Mouse (Mus musculus): ENCODE data around the gene Creg2. TPM values are rescaled to one million over a fixed set of nuclear protein-coding genes. Genes with fewer than 3 reads are reported as not detected.

The Creg2 gene
- total and polyA plus RNA-seq, 2 experiments from 2014 or later: 6.9 to 13.1 TPM

GRCm38 (mm10) chr1:39618524-39618923 is 32.8 kb downstream of the Creg2 start:
- Histone ChIP-seq H3K4me1 (ENCODE audit: insufficient read depth) (no peaks in the 10 kb centered on the region), H3K9me3 (ENCODE audit: low read length) (no peaks in the 10 kb centered on the region), H3K27me3 (ENCODE audit: insufficient read depth, low read length) (no peaks in the 10 kb centered on the region), H3K27ac (ENCODE audit: low read depth, low read length) (no peak overlapping the region), H3K9ac (no peak overlapping the region), H3K4me3 (ENCODE audit: low read depth, low read length) (no peak overlapping the region), H3K36me3 (ENCODE audit: insufficient read depth) (no peaks in the 10 kb centered on the region), H3K4me2 (ENCODE audit: low read depth) (no peak overlapping the region)
- no peak for TF ChIP-seq CTCF (IDR thresholded peaks at IDR 0.05; ENCODE audit: low read depth)
- no peak for DNase-seq
- WGBS: 23% methylated on average over 8 of the region's 8 CpGs
- ATAC-seq: no peak

GRCm38 (mm10) chr1:39615526-39615925 is 35.7 kb downstream of the Creg2 start:
- Histone ChIP-seq H3K9ac (no peak overlapping the region), H3K4me2 (ENCODE audit: low read depth) (no peak overlapping the region), H3K27me3 (ENCODE audit: insufficient read depth, low read length) (no peaks in the 10 kb centered on the region), H3K36me3 (ENCODE audit: insufficient read depth) (no peaks in the 10 kb centered on the region), H3K4me3 (ENCODE audit: low read depth, low read length) (no peak overlapping the region), H3K9me3 (ENCODE audit: low read length) (no peaks in the 10 kb centered on the region), H3K27ac (ENCODE audit: low read depth, low read length) (no peak overlapping the region), H3K4me1 (ENCODE audit: insufficient read depth) (no peaks in the 10 kb centered on the region)
- 74% methylated on average over 6 of the region's 6 CpGs for WGBS
- no peak for DNase-seq
- TF ChIP-seq CTCF (IDR thresholded peaks at IDR 0.05; ENCODE audit: low read depth): no peak
- no peak for ATAC-seq

GRCm38 (mm10) chr1:39614462-39615279 is 36.6 kb downstream of the Creg2 start:
- Histone ChIP-seq H3K9ac (no peak overlapping the region), H3K27me3 (ENCODE audit: insufficient read depth, low read length) (no peaks in the 10 kb centered on the region), H3K36me3 (ENCODE audit: insufficient read depth) (no peaks in the 10 kb centered on the region), H3K27ac (ENCODE audit: low read depth, low read length) (no peak overlapping the region), H3K4me2 (ENCODE audit: low read depth) (no peak overlapping the region), H3K4me3 (ENCODE audit: low read depth, low read length) (no peak overlapping the region), H3K9me3 (ENCODE audit: low read length) (no peaks in the 10 kb centered on the region), H3K4me1 (ENCODE audit: insufficient read depth) (no peaks in the 10 kb centered on the region)
- TF ChIP-seq CTCF (IDR thresholded peaks at IDR 0.05; ENCODE audit: low read depth): peak; percentile 79
- no peak for ATAC-seq
- peak; percentile 67 for DNase-seq
- 24% methylated on average over 11 of the region's 11 CpGs for WGBS

GRCm38 (mm10) chr1:39613061-39613460 is 38.2 kb downstream of the Creg2 start:
- no peaks in the 10 kb centered on the region for H3K27me3 ChIP-seq (ENCODE audit: insufficient read depth, low read length)
- H3K9ac ChIP-seq: no peak overlapping the region
- TF ChIP-seq CTCF (IDR thresholded peaks at IDR 0.05; ENCODE audit: low read depth): no peak
- H3K4me1 ChIP-seq (ENCODE audit: insufficient read depth): no peaks in the 10 kb centered on the region
- no peak overlapping the region for H3K4me3 ChIP-seq (ENCODE audit: low read depth, low read length)
- ATAC-seq (no peak), DNase-seq (no peak)
- H3K4me2 ChIP-seq (ENCODE audit: low read depth): no peak overlapping the region
- no peaks in the 10 kb centered on the region for H3K36me3 ChIP-seq (ENCODE audit: insufficient read depth)
- 88% methylated on average over 3 of the region's 3 CpGs for WGBS
- no peaks in the 10 kb centered on the region for H3K9me3 ChIP-seq (ENCODE audit: low read length)
- no peak overlapping the region for H3K27ac ChIP-seq (ENCODE audit: low read depth, low read length)

GRCm38 (mm10) chr1:39612491-39612890 is 38.8 kb downstream of the Creg2 start:
- Histone ChIP-seq H3K9ac (no peak overlapping the region), H3K4me2 (ENCODE audit: low read depth) (no peak overlapping the region), H3K4me3 (ENCODE audit: low read depth, low read length) (no peak overlapping the region), H3K36me3 (ENCODE audit: insufficient read depth) (no peaks in the 10 kb centered on the region), H3K4me1 (ENCODE audit: insufficient read depth) (no peaks in the 10 kb centered on the region), H3K9me3 (ENCODE audit: low read length) (no peaks in the 10 kb centered on the region), H3K27ac (ENCODE audit: low read depth, low read length) (no peak overlapping the region), H3K27me3 (ENCODE audit: insufficient read depth, low read length) (no peaks in the 10 kb centered on the region)
- no peak for TF ChIP-seq CTCF (IDR thresholded peaks at IDR 0.05; ENCODE audit: low read depth)
- 78% methylated on average over 5 of the region's 5 CpGs for WGBS
- ATAC-seq (no peak), DNase-seq (no peak)

- Histone ChIP-seq H3K27ac (ENCODE audit: low read depth, low read length) (no peak overlapping the region), H3K9me3 (ENCODE audit: low read length) (no peaks in the 10 kb centered on the region), H3K4me2 (ENCODE audit: low read depth) (no peak overlapping the region), H3K36me3 (ENCODE audit: insufficient read depth) (no peaks in the 10 kb centered on the region), H3K4me3 (ENCODE audit: low read depth, low read length) (no peak overlapping the region), H3K4me1 (ENCODE audit: insufficient read depth) (no peaks in the 10 kb centered on the region), H3K27me3 (ENCODE audit: insufficient read depth, low read length) (no peaks in the 10 kb centered on the region), H3K9ac (no peak overlapping the region)
- DNase-seq (no peak), ATAC-seq (no peak)
- WGBS: 83% methylated on average over 8 of the region's 8 CpGs
- no peak for TF ChIP-seq CTCF (IDR thresholded peaks at IDR 0.05; ENCODE audit: low read depth)
Observed at GRCm38 (mm10) chr1:39608534-39608933, 42.7 kb downstream of the Creg2 start.

- 95% methylated on average over 3 of the region's 3 CpGs for WGBS
Observed at GRCm38 (mm10) chr1:39602477-39602876, 48.8 kb downstream of the Creg2 start.

More at GRCm38 (mm10) chr1:39602477-39602876, 48.8 kb downstream of the Creg2 start:
- no peaks in the 10 kb centered on the region for H3K36me3 ChIP-seq (ENCODE audit: insufficient read depth)
- DNase-seq (no peak), ATAC-seq (no peak)
- H3K9me3 ChIP-seq (ENCODE audit: low read length): no peaks in the 10 kb centered on the region
- no peaks in the 10 kb centered on the region for H3K4me1 ChIP-seq (ENCODE audit: insufficient read depth)
- no peak overlapping the region for H3K27ac ChIP-seq (ENCODE audit: low read depth, low read length)
- no peak overlapping the region for H3K4me2 ChIP-seq (ENCODE audit: low read depth)
- no peaks in the 10 kb centered on the region for H3K27me3 ChIP-seq (ENCODE audit: insufficient read depth, low read length)
- H3K4me3 ChIP-seq (ENCODE audit: low read depth, low read length): no peak overlapping the region
- H3K9ac ChIP-seq: no peak overlapping the region
- no peak for TF ChIP-seq CTCF (IDR thresholded peaks at IDR 0.05; ENCODE audit: low read depth)

Data from forebrain, postnatal 0 days (tissue).